Mouse (Mus musculus): ENCODE data around the gene Rnf103.
"Not testable (repeated sequence)": the region's sequence is repeated elsewhere in the genome, so short reads cannot be mapped to it uniquely, and the experiment has no call there.

Gene Rnf103

DNA sequence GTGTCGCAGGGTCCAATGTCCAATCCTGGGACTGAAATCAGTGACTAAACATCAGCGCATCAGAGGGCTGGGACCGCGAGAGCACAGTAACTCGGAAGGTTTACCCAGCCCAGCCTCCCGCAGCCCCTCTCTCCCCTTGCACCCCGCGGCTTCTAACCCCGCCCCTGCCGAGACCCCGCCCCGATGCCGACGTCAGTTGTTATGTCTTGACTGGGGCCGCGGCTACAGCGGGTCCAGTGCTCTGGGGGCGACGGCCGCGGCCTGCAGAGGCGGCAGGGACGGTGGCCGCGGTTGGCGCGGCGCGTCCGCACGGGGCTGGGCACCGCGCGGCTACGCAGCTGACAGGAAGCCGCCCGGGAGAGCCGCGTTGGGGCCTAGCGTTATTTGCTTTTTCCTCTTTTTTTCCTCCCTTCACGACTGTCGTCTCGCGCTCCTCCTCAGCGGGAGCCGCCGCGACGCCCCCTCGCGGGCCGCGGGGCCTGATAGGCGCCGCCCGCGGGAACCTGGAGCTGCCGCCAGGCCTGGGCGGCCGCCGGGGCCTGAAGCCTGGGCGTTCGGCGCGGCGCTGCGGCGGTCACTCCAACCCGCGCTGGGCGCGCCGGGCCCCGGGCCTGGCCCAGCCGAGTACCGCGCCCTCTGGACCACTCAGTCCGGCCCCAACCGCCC, at the start of gene Rnf103:
TSS of gene Rnf103 (plus strand) at position 220 of the 666 bp plus-strand sequence.
- DNase-seq (ENCODE audit: low spot score in 2 of 2): peak; percentile 80 to 85

DNA sequence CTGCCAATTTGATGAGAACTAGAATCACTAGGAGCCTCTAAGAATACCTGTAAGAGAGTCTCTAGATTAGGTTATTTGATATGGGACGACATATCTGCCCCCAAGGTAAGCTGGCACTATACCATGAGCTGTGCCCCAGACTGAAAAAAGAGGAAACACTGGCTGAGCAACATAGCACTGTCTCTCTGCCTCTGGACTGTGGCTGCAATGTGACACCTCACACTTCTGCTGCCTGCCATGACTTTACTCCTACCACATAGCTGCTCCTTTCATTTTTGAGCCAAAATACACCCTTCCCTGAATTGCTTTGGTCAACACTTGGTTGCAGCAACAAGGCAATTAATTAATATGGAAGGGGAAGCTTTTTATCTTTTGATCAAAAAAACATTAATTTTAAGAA, 48.9 kb upstream of the Rnf103 start:
- no peak for DNase-seq (ENCODE audit: low spot score in 2 of 2)

DNA sequence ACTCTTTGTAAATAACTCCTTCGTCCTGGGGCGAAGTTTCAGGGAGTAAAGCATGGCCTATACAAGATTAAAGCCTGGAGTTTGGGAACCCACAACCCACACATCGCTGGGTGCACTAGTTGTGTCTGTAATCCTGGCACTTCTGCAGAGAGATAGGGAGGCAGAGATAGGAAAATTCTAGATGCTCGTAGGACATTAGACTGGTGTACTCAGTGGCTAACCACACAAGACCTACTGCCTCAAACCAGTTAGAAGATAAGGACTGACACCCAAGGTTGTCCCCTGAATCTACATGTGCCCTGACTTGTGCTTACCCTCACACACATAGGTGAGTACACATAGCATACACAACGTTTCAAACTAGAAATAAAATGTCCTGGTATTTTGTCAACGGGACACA, 48.1 kb upstream of the Rnf103 start:
- no peak for DNase-seq (ENCODE audit: low spot score in 2 of 2)

- DNase-seq (ENCODE audit: low spot score in 2 of 2): no peak
Observed at GRCm38 (mm10) chr6:71452792-71453191, 40.9 kb upstream of the Rnf103 start.

DNA sequence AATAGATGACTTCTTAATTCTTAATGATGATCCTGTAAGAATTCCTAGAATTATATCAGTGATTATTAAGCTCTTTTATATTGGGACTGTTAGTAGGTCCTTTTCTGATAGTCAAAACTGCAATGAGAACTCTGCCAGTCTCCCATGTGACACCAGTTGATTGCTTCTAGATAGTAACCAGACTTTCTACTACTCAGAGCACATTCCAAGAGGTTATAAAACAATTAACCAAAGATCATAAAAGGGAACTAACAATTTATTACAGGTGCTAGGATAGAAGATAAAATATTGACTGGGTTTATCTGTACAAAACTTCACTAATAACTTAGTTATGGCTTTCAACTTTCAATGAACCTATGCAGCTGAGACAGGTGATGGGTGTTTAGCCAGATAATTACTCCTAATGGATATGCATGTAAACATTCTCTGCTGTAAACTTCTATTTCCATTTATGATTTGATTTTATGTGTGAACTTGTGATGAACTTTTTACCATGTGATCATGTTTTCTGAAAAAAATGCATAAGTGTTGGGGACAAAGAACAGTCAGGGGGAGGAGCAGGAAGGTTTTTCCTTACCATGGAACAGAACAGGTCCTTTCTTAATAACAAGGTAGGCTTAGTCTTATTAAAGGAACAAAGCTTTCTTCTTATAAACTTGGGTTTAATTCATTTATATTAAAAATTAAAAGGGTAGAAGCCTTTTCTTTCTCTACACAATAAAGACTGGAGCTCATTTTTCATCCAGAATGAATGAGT, 39.5 kb upstream of the Rnf103 start:
- not testable (repeated sequence) for DNase-seq (ENCODE audit: low spot score in 2 of 2)

GRCm38 (mm10) chr6:71457956-71458608, 35.6 kb upstream of the Rnf103 start:
- DNase-seq (ENCODE audit: low spot score in 2 of 2): no peak

GRCm38 (mm10) chr6:71465146-71465545, 28.5 kb upstream of the Rnf103 start:
- DNase-seq (ENCODE audit: low spot score in 2 of 2): no peak

DNA sequence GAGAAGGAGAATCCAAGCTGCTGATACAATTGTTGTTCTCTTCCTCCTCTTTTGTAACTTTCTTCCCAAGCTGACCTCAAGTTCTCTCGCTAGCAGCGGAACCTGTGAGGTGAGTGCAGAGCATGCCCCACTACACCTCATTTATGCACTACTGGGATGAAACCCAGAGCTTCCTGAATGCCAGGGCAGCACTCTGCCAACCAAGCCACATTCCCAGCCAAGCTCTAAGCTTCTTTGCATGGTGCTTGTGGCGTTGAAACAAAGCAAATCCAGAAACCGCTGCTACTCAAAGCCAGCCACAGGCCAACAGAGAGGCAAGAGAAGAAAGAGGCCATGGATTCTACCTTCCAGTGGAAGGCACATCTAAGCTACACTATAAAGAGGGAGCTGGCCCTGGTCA, 25.9 kb upstream of the Rnf103 start:
- DNase-seq (ENCODE audit: low spot score in 2 of 2): no peak

GRCm38 (mm10) chr6:71469291-71469690, 24.4 kb upstream of the Rnf103 start:
- no peak for DNase-seq (ENCODE audit: low spot score in 2 of 2)

- no peak for DNase-seq (ENCODE audit: low spot score in 2 of 2)
Observed at GRCm38 (mm10) chr6:71471830-71472520, 21.7 kb upstream of the Rnf103 start.

GRCm38 (mm10) chr6:71472786-71473185, 20.9 kb upstream of the Rnf103 start:
- no peak for DNase-seq (ENCODE audit: low spot score in 2 of 2)

DNA sequence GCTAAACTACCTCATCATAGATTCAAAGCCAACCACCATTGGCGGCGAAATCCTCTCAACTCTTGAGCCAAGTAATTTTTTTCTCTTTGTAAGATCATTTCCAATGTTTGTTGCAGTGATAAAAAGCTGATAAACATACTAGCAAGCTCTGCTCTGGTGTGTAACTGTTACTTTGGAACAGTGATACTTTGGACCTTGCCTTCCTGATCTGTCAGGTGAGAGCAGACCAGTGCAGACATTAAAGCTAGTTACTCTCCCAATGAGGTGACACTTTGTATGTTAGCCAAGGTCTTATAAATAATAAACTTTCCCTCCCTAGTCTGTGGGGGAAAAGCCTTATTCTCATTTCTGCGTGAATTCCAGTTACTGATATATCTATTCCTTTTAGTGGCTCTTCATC, 18.1 kb upstream of the Rnf103 start:
- no peak for DNase-seq (ENCODE audit: low spot score in 2 of 2)

DNA sequence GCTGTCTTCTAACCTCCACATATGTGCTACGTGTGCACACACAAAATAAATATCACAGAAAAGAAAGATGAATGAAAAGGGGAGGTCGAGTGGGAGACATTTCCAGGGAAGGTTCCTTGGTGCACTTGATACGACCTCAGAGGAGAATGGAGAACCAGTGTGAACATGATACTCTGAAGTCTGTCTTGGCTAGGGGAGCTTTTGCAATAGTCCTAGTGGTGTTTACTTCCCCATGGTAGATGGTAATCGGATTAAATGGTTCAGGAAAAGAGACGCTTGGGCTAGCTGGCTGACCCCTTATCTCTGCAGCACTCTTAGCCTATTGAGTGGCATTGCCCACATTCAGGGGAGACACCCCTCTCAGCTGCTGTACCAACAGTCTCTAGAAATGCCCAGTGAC, 16.9 kb upstream of the Rnf103 start:
- no peak for DNase-seq (ENCODE audit: low spot score in 2 of 2)

DNA sequence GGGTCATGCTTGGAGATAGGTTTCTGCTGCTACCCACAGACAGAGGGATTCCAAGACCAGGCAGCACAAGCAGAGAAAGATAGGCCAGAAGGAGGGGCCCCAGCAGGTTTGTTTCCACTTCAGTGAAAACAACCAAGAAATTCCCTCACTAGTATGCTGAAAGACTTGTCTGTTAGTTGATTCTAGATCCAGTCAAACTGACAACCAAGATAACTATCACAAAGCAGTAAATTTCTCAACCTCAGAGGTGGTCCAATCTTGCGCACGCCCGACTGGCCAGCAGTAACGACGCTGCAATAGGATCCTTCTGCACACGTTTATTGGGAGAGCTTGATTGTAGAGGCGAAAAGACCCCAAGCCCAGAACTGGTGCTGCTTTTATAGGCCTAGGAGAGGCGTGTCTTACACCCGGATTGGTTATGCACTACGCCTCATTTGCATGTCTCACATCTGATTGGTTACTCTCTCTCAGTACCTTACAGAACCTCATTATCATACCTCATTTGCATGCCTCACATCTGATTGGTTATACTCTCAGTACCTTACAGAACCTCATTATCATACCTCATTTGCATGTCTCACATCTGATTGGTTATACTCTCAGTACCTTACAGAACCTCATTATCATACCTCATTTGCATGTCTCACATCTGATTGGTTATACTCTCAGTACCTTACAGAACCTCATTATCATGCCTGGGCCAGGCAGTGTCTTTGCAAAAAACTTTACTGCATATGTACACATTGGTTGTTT, 14.7 kb upstream of the Rnf103 start:
- DNase-seq (ENCODE audit: low spot score in 2 of 2): not testable (repeated sequence)

DNA sequence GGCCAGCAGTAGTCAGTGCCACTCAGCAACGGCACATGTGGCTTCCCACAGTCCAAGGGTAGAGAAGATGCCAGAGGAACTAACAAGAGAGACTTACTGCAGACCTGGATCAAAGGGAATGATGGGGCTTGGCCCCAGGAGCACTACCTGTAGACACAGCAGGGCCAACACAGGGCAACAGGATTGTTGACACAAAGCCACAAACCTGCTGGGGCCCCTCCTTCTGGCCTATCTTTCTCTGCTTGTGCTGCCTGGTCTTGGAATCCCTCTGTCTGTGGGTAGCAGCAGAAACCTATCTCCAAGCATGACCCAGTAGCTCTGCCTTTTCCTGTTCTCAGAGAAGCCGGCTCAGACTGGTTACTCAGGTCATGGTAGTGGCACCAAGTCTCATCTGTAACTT, 14.1 kb upstream of the Rnf103 start:
- not testable (repeated sequence) for DNase-seq (ENCODE audit: low spot score in 2 of 2)

- DNase-seq (ENCODE audit: low spot score in 2 of 2): no peak
Observed at GRCm38 (mm10) chr6:71480136-71480535, 13.6 kb upstream of the Rnf103 start.

- no peak for DNase-seq (ENCODE audit: low spot score in 2 of 2)
Observed at GRCm38 (mm10) chr6:71481136-71481535, 12.6 kb upstream of the Rnf103 start.

GRCm38 (mm10) chr6:71485246-71485645, 8.4 kb upstream of the Rnf103 start:
- no peak for DNase-seq (ENCODE audit: low spot score in 2 of 2)

- DNase-seq (ENCODE audit: low spot score in 2 of 2): no peak
Observed at GRCm38 (mm10) chr6:71486226-71486625, 7.5 kb upstream of the Rnf103 start.

GRCm38 (mm10) chr6:71486867-71487266, 6.8 kb upstream of the Rnf103 start:
- DNase-seq (ENCODE audit: low spot score in 2 of 2): no peak

GRCm38 (mm10) chr6:71487966-71488365, 5.7 kb upstream of the Rnf103 start:
- no peak for DNase-seq (ENCODE audit: low spot score in 2 of 2)

DNA sequence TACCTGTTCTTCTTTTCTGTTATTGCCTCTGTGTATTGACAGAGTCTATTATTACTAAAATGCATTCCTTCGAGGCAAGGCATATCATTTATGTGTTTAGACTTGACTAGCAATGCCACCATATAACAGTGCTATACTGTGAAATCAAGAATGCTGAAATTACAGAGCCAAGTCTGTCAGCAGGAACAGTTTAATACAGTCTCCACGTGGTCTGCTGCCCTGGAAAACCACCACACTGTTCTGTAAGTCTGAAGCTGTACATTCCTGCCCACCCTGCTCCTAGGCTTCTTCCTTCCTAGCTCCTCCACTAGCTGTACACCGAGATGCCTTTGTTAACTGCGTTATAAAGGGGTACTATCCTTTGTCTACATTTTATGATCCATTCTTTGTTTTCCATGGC, 1.6 kb upstream of the Rnf103 start:
- no peak for DNase-seq (ENCODE audit: low spot score in 2 of 2)

Measured in frontal cortex, postnatal 14 days (tissue).